Mouse (Mus musculus) urinary bladder, postnatal 36 days (tissue): ENCODE results near the gene Ssc5d.

ENCODE experiments used
- DNase-seq, 2 experiments: peaks; one replicate each; pipeline ENCODE4 v3.0.0; 2022; ENCODE audit warnings: low spot score in 2 of 2, mixed read lengths in 1 of 2

Gene Ssc5d

GRCm38 (mm10) chr7:4919971-4920370, 5.6 kb upstream of the Ssc5d start:
- DNase-seq: no peak

- no peak for DNase-seq
Measured at GRCm38 (mm10) chr7:4920496-4920895, 5.1 kb upstream of the Ssc5d start.

- no peak for DNase-seq
Measured at GRCm38 (mm10) chr7:4920976-4921823, 4.4 kb upstream of the Ssc5d start.

- DNase-seq: no peak
Measured at GRCm38 (mm10) chr7:4921824-4922482, 3.6 kb upstream of the Ssc5d start, which contains the start of gene Nat14. Gene Nat14, plus strand, starts transcription at chr7:4922028.

- peak in 1 of 2 experiments; percentile 36 for DNase-seq
Measured at GRCm38 (mm10) chr7:4922508-4922907, 3.1 kb upstream of the Ssc5d start.

- no peak for DNase-seq
Measured at GRCm38 (mm10) chr7:4922931-4923565, 2.5 kb upstream of the Ssc5d start.

GRCm38 (mm10) chr7:4923586-4924364, 1.8 kb upstream of the Ssc5d start:
- DNase-seq: peak; percentile 38 to 44

- no peak for DNase-seq
Measured at GRCm38 (mm10) chr7:4924483-4924882, 1.1 kb upstream of the Ssc5d start.

- DNase-seq: peak in 1 of 2 experiments; percentile 38
Measured at GRCm38 (mm10) chr7:4924891-4925301, 689 bp upstream of the Ssc5d start.

- no peak for DNase-seq
Measured at GRCm38 (mm10) chr7:4926849-4927248, 1.3 kb downstream of the Ssc5d start.

- no peak for DNase-seq
Measured at GRCm38 (mm10) chr7:4927711-4928110, 2.1 kb downstream of the Ssc5d start.

GRCm38 (mm10) chr7:4928323-4928722, 2.7 kb downstream of the Ssc5d start:
- DNase-seq: no peak

- no peak for DNase-seq
Measured at GRCm38 (mm10) chr7:4933103-4933502, 7.5 kb downstream of the Ssc5d start.

GRCm38 (mm10) chr7:4934160-4934914, 8.8 kb downstream of the Ssc5d start:
- no peak for DNase-seq

- DNase-seq: no peak
Measured at GRCm38 (mm10) chr7:4936832-4937231, 11.2 kb downstream of the Ssc5d start.

- no peak for DNase-seq
Measured at GRCm38 (mm10) chr7:4937392-4937791, 11.8 kb downstream of the Ssc5d start.

- peak; percentile 59 to 65 for DNase-seq
Measured at GRCm38 (mm10) chr7:4938456-4938855, 12.9 kb downstream of the Ssc5d start.

GRCm38 (mm10) chr7:4940068-4940479, 14.5 kb downstream of the Ssc5d start:
- DNase-seq: peak; percentile 70 to 81

- DNase-seq: no peak
Measured at GRCm38 (mm10) chr7:4942673-4943072, 17.1 kb downstream of the Ssc5d start.

- peak; percentile 92 to 94 for DNase-seq
Measured at GRCm38 (mm10) chr7:4943223-4943815, 17.7 kb downstream of the Ssc5d start.
